Mouse (Mus musculus) hindbrain, embryonic 14.5 days (tissue): ENCODE measurements around the gene Recql. TPM values are rescaled to one million over a fixed set of nuclear protein-coding genes. Genes with fewer than 3 reads are reported as not detected.
A peak's percentile ranks its signal among the peaks of the same experiment; 100 is the strongest.

Source experiments
- ATAC-seq: fragments of 200-750 bp; cut with Nextera tagmentation; 2 replicates; pipeline ENCODE4 v1.8.0; 2017; ENCODE audit warnings: moderate number of reproducible peaks, mild to moderate bottlenecking, moderate TSS enrichment, moderate library complexity; ENCODE audit not compliant: low FRiP score
- DNase-seq: peaks from one replicate; pipeline ENCODE4 v3.0.0-alpha.2; 2015; ENCODE audit warnings: low spot score
- H3K27ac ChIP-seq: fragments of 300-500 bp; sonication (generic); 2 replicates; pipeline ENCODE4 v1.5.1; 2014; ENCODE audit warnings: mild to moderate bottlenecking, moderate library complexity
- H3K27me3 ChIP-seq: fragments of 300-500 bp; sonication (generic); 2 replicates; pipeline ENCODE4 v1.6.1; 2014; ENCODE audit warnings: mild to moderate bottlenecking, low read length, mixed read lengths; ENCODE audit not compliant: control insufficient read depth, insufficient read depth
- H3K36me3 ChIP-seq: fragments of 300-500 bp; sonication (generic); replicated peaks from 2 replicates; pipeline ENCODE4 v1.6.1; 2014; ENCODE audit not compliant: control insufficient read depth, insufficient read depth
- H3K4me1 ChIP-seq: fragments of 300-500 bp; sonication (generic); replicated peaks from 2 replicates; pipeline ENCODE4 v1.6.1; 2014; ENCODE audit warnings: antibody characterized with exemption, low read length, mixed read lengths; ENCODE audit not compliant: control insufficient read depth, insufficient read depth
- H3K4me2 ChIP-seq: fragments of 300-500 bp; sonication (generic); replicated peaks from 2 replicates; pipeline ENCODE4 v1.6.1; 2014; ENCODE audit warnings: mild to moderate bottlenecking, moderate library complexity
- H3K4me3 ChIP-seq: fragments of 300-500 bp; sonication (generic); replicated peaks from 2 replicates; pipeline ENCODE4 v1.5.1; 2014; ENCODE audit warnings: mild to moderate bottlenecking, low read length
- H3K9ac ChIP-seq: fragments of 300-500 bp; sonication (generic); 2 replicates; pipeline ENCODE4 v1.6.1; 2014
- H3K9me3 ChIP-seq: fragments of 300-500 bp; sonication (generic); 2 replicates; pipeline ENCODE4 v1.6.1; 2016; ENCODE audit warnings: low read length; ENCODE audit not compliant: control insufficient read depth
- WGBS: fragments of 180-500 bp; shearing (Covaris S2); extraction: QIAGEN DNeasy Blood & Tissue Kit; methylation state at CpG from one replicate; pipeline ENCODE4 v1.1.7; 2014; 5-methylcytosine and 5-hydroxymethylcytosine counted together
- polyA plus RNA-seq: library from polyadenylated mRNA; unstranded; fragments of >200 nt; fragmentation: Nextera tagmentation; extraction: Ambion mirVana; gene quantifications from 2 replicates; pipeline ENCODE4 v1.2.1, GENCODE M21; 2014

Recql gene
- polyA plus RNA-seq, 1 experiment from 2014 or later: 27.2 TPM

DNA sequence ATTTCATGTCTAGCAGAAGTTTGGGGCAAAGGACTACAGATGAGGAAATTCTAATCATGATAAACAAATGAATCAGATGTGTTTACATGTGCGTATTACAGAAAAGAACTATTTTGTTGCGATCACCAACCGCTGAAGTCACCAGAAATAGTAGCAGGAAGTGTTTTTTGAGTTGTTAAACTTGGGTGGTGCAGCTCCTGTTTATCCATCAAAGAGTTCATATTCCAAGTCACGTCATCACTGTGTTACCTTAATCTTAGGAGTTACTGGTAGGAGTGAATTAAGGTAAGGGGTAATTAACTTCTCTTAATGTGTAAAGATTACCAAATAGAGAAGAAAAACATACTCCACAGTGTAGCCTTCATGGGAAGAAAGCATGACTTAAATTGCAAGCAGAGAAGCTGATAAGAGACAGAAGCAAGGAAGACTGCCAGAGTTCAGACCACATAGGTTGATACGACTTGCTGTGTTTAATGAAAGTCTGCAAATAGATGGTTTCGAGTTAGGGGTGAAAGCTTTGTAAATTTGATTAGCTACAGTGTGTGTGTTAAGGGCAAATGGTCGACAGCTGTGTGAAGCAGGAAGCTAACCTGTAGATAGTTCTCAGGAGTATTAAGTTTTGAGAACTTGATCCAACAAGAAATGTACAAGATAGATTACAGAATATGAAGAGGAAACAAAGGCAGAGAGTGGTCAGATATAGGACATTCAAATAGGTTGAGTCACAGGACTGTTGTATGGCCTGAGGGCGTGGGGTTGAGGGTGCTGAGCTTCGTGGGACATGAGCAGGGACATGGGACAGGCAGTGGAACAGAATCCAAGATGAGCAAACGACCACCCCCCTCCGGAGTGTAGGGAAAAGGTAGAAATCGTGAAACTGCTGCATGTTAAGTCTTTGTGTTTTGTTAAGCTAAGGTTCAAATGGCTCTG is 40.4 kb downstream of the Recql start:
- Histone ChIP-seq H3K4me1 (peaks cover 7% of the 10 kb centered on the region; the same call in 1 of the 2 replicates), H3K36me3 (peaks cover 37% of the 10 kb centered on the region), H3K9me3 (no peaks in the 10 kb centered on the region), H3K9ac (peak overlapping the region; percentile 67), H3K4me2 (peak overlapping the region; percentile 65), H3K27me3 (no peaks in the 10 kb centered on the region), H3K4me3 (peak overlapping the region; percentile 76), H3K27ac (0 out of 2 replicates have a peak overlapping the region, but pooled peaks have one; percentile 84)
- ATAC-seq: no peak
- 64% methylated on average over 12 of the region's 12 CpGs for WGBS
- DNase-seq: no peak

DNA sequence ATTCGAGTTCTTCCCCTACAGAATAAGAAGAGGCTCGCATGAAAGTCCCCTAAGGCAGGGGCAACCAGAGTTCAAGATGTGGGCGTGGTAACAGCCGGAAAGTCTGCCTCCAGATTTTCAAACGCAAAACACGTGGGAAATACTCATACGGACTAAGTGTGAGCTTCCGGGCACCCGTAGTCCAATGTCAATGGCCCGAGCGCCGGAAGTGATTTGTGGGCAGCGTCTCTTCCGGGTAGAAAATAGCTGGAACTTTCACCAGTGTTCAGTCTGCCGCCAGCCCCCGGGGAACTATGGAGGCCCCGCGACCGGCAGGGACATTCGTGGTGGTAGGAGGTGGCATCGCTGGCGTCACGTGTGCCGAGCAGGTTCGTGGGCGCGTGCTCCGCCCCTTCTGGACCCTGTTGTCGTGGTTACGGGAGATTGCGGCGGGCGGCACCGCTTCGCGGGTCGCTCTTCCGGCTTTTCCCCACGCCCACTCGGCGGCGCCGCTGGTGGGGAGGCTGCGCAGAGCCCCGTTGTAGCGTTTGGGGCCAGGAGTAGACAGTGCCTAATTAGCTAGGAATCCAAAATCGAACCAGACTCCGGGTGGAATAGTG is 41.3 kb downstream of the Recql start, which contains the start of gene Pyroxd1:
TSS of gene Pyroxd1 (plus strand) at position 215 of the 599 bp plus-strand sequence.
- Histone ChIP-seq H3K36me3 (peaks cover 28% of the 10 kb centered on the region), H3K4me3 (peak within 1 kb of the TSS; percentile 76), H3K27ac (peak within 1 kb of the TSS; percentile 84), H3K4me1 (peaks cover 7% of the 10 kb centered on the region; the same call in 1 of the 2 replicates), H3K9ac (peak within 1 kb of the TSS; percentile 67), H3K9me3 (no peaks in the 10 kb centered on the region), H3K27me3 (no peaks in the 10 kb centered on the region), H3K4me2 (peak within 1 kb of the TSS; percentile 65)
- ATAC-seq (peak; percentile 95), DNase-seq (peak; percentile 95)
- under 1% methylated on average over 48 of the region's 48 CpGs for WGBS

DNA sequence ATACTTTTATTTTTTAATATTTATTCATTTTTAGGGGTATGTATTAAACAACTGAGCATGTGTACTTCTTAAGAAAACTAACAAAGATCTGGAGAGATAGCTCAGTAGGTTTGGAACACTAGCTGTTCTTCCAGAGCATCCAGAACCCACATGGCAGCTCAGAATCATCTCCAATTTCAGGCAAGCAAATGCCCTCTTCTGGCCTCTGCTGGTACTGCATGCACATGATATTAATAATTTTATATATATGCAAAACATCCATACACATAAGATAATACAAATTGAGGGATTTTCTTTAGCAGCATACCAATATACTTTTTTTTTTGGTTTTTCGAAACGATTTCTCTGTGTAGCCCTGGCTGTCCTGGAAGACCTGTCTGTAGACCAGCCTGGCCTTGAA is 43.3 kb downstream of the Recql start:
- peaks cover 10% of the 10 kb centered on the region for H3K36me3 ChIP-seq
- WGBS: 74% methylated on average over 2 of the region's 2 CpGs
- H3K4me3 ChIP-seq: no peak overlapping the region
- ATAC-seq: no peak
- H3K4me1 ChIP-seq: peaks cover 7% of the 10 kb centered on the region; the same call in 1 of the 2 replicates
- no peak overlapping the region for H3K4me2 ChIP-seq
- no peaks in the 10 kb centered on the region for H3K27me3 ChIP-seq
- H3K9me3 ChIP-seq: no peaks in the 10 kb centered on the region
- no peak overlapping the region for H3K27ac ChIP-seq
- peak; percentile 65 for DNase-seq
- no peak overlapping the region for H3K9ac ChIP-seq

DNA sequence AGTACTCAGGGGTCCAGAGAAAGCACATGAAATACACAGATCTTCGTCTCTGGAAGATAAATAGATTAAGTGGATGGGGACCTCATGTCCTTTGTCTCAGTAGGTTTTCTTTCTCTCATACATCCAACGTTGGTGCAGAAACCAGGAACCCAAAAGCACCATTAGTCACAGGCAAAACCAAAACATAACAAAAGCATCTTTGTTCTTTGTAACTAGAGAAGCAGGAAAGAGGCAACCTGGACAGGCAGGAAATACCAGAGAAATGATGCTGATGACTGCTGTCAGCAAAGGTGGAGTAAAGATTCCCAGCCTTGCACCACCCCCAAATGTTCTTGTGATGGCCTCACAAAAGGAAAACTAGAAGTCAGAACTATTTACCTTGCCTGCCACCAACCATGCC is 47.3 kb downstream of the Recql start:
- Histone ChIP-seq H3K4me2 (no peak overlapping the region), H3K4me3 (no peak overlapping the region), H3K4me1 (no peaks in the 10 kb centered on the region), H3K9ac (no peak overlapping the region), H3K9me3 (no peaks in the 10 kb centered on the region), H3K27ac (no peak overlapping the region), H3K27me3 (no peaks in the 10 kb centered on the region), H3K36me3 (no peaks in the 10 kb centered on the region)
- WGBS: 58% methylated on average over 2 of the region's 2 CpGs
- DNase-seq: no peak
- no peak for ATAC-seq

DNA sequence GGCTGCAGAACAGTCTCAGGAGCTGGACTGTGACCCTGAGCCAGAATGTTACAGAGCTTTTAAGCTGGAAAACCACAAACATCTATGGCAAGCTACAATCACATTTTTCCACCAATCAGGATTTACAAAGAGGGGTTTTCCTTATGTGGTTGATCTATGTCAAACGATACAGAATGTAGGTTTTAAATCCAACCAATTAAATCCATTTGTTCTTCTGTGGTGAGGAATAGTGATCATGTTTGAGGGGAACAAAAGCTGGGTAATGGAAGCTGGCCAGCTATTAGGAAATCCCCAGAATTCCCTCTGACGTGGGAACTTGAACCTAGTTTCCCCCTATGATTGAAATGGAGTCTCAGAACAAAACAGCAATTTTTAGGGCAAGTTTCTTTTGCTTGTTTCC is 47.9 kb downstream of the Recql start:
- Histone ChIP-seq H3K4me1 (no peaks in the 10 kb centered on the region), H3K36me3 (no peaks in the 10 kb centered on the region), H3K4me3 (no peak overlapping the region), H3K27me3 (no peaks in the 10 kb centered on the region), H3K4me2 (no peak overlapping the region), H3K9ac (no peak overlapping the region), H3K27ac (no peak overlapping the region), H3K9me3 (no peaks in the 10 kb centered on the region)
- 70% methylated on average over 2 of the region's 2 CpGs for WGBS
- DNase-seq (no peak), ATAC-seq (no peak)

DNA sequence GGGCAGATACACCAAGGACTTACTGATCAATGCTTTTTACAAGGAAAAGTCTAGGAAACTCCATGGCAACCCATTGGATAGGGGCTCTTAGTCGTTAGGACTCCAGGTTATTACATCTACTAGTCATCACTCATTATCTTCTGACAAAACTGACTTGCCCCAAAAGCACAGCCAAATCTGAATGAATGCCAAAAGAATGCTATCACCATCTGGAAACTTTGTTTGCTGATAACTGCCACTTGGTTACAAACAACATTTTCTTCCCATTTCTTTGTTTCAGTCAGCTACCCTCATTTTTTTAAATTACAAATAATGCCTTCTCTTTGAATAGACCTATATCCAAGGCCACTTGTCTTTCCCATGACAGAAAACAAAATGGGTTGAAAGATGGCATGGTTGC is 57.7 kb downstream of the Recql start:
- no peak overlapping the region for H3K4me3 ChIP-seq
- H3K9ac ChIP-seq: no peak overlapping the region
- no peaks in the 10 kb centered on the region for H3K27me3 ChIP-seq
- no peak for ATAC-seq
- H3K4me2 ChIP-seq: no peak overlapping the region
- DNase-seq: no peak
- no peaks in the 10 kb centered on the region for H3K4me1 ChIP-seq
- H3K27ac ChIP-seq: no peak overlapping the region
- H3K9me3 ChIP-seq: no peaks in the 10 kb centered on the region
- no peaks in the 10 kb centered on the region for H3K36me3 ChIP-seq
- WGBS: 71% methylated on average over 1 of the region's 1 CpGs

DNA sequence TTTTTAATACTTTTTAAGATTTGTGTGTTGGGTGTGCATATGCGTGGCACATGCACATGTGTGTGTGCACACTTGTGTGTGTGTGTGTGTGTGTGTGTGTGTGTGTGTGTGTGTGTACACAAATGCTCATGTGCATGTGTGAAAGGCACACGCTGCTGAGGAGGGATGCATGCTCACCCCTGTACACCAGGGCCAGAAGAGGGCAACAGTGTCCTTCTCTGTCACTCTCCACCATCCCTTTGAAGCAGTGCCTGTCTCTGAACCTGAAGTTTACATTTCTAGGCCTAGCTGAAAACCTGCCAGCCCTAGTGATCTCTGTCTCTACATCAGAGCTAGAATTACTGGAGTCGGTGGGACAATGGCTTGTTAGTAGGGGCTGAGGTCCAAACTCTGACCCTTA is 60.3 kb downstream of the Recql start:
- 83% methylated on average over 3 of the region's 3 CpGs for WGBS

DNA sequence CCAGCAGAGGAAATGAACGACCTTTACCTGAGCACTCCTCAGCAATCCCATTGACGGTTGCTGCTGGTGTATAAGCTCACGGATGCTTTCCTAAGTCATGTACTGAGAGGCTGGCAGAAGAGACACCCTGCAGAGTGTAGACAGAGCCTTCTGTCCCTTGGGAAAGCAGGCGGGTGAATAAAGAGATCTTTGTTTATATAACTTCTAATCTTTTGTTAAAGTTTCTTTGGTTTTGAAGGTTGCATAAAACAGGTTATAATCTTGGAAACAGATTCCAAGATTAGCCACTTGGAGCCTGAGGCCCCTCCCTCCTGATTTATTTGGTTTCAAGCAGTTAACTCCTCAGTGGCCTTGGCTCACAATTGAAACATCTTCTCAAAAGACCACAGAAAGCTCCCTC is 64.0 kb downstream of the Recql start, which contains the start of gene Slco1a5:
TSS of gene Slco1a5 (minus strand) at position 101 of the 400 bp plus-strand sequence.
- H3K4me3 ChIP-seq: no peak within 1 kb of the TSS
- no peak within 1 kb of the TSS for H3K27ac ChIP-seq
- DNase-seq: no peak
- no peaks in the 10 kb centered on the region for H3K27me3 ChIP-seq
- no peaks in the 10 kb centered on the region for H3K36me3 ChIP-seq
- WGBS: 12% methylated on average over 4 of the region's 4 CpGs
- H3K4me1 ChIP-seq: no peaks in the 10 kb centered on the region
- ATAC-seq: no peak
- H3K4me2 ChIP-seq: no peak within 1 kb of the TSS
- no peaks in the 10 kb centered on the region for H3K9me3 ChIP-seq
- H3K9ac ChIP-seq: no peak within 1 kb of the TSS

More for the DNA sequence above, 60.3 kb downstream of the Recql start:
- Histone ChIP-seq H3K4me2 (no peak overlapping the region), H3K27ac (no peak overlapping the region), H3K9ac (no peak overlapping the region), H3K4me1 (no peaks in the 10 kb centered on the region), H3K36me3 (no peaks in the 10 kb centered on the region), H3K27me3 (no peaks in the 10 kb centered on the region), H3K9me3 (no peaks in the 10 kb centered on the region), H3K4me3 (no peak overlapping the region)
- no peak for DNase-seq
- ATAC-seq: no peak

DNA sequence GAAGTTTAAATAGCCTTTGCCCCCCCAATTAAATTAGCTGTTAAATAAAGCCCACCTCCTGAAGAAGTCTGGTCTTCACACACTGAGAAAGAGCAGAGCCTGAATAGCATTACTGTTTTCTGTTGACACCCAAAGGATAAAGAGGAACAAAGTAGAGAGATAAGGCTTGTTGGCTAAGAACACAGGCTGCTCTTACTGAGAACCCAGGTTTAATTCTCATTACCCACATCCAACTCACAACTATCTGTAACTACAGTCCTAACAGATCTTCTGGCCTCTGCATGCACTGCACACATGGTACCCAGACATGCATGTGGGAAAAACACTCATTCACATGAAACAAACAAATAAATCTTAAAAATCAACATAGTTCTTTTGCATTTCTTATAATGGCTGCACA is 69.8 kb downstream of the Recql start:
- Histone ChIP-seq H3K4me1 (no peaks in the 10 kb centered on the region), H3K36me3 (no peaks in the 10 kb centered on the region), H3K9ac (no peak overlapping the region), H3K9me3 (no peaks in the 10 kb centered on the region), H3K27me3 (no peaks in the 10 kb centered on the region), H3K4me3 (no peak overlapping the region), H3K4me2 (no peak overlapping the region), H3K27ac (no peak overlapping the region)
- DNase-seq: no peak
- ATAC-seq: no peak
